Mouse (Mus musculus): ENCODE measurements around the gene Ciita. TPM values are rescaled to one million over a fixed set of nuclear protein-coding genes. Genes with fewer than 3 reads are reported as not detected.

Gene Ciita
- total RNA-seq, 1 experiment, result 0.22 TPM

GRCm38 (mm10) chr16:10541598-10541930 lies 61.7 kb downstream of the Ciita start:
- Histone ChIP-seq H3K36me3 (ENCODE audit: control insufficient read depth, insufficient read depth, low read length, poor library complexity, severe bottlenecking) (no peaks in the 10 kb centered on the region), H3K27ac (ENCODE audit: insufficient read depth, low read depth, low read length, poor library complexity, severe bottlenecking) (no peak overlapping the region), H3K9me3 (ENCODE audit: control insufficient read depth, insufficient read depth, low read depth, low read length) (no peaks in the 10 kb centered on the region), H3K4me1 (ENCODE audit: control insufficient read depth in 2 of 2, insufficient read depth in 2 of 2, low read length in 2 of 2, poor library complexity in 1 of 2) (no peaks in the 10 kb centered on the region; a peak in 1 of 4 replicates), H3K4me3 (ENCODE audit: insufficient read depth in 1 of 2, low read depth in 1 of 2, low read length in 2 of 2, poor library complexity in 1 of 2, severe bottlenecking in 1 of 2) (0 out of 4 replicates have a peak overlapping the region, but pooled peaks of 1 of the 2 experiments have one; percentile 95), H3K9ac (ENCODE audit: insufficient read depth, low read depth, low read length, poor library complexity, severe bottlenecking) (no peak overlapping the region)
- in situ Hi-C loops (cut with MboI; ENCODE audit: low sequenced_read_pairs in 2 of 2, unreplicated experiment in 2 of 2), result no loop called here
- DNase-seq (ENCODE audit: low read depth, low spot score), result no peak
- TF ChIP-seq MAFK (IDR thresholded peaks at IDR 0.05; ENCODE audit: insufficient read depth, low read depth, low read length), result no peak
- no peak for TF ChIP-seq HCFC1 (IDR thresholded peaks at IDR 0.05; ENCODE audit: borderline replicate concordance, insufficient read depth, low read length)
- no peak for TF ChIP-seq CHD2 (IDR thresholded peaks at IDR 0.05; ENCODE audit: low read depth, low read length)
- TF ChIP-seq ZNF384 (IDR thresholded peaks at IDR 0.05; ENCODE audit: low read depth, low read length), result no peak
- TF ChIP-seq ZC3H11A (IDR thresholded peaks at IDR 0.05; ENCODE audit: borderline replicate concordance, low read depth, low read length), result no peak

GRCm38 (mm10) chr16:10542266-10542665 lies 62.4 kb downstream of the Ciita start:
- Histone ChIP-seq H3K4me3 (ENCODE audit: insufficient read depth in 1 of 2, low read depth in 1 of 2, low read length in 2 of 2, poor library complexity in 1 of 2, severe bottlenecking in 1 of 2) (peak overlapping the region; percentile 84 to 95), H3K36me3 (ENCODE audit: control insufficient read depth, insufficient read depth, low read length, poor library complexity, severe bottlenecking) (no peaks in the 10 kb centered on the region), H3K9me3 (ENCODE audit: control insufficient read depth, insufficient read depth, low read depth, low read length) (no peaks in the 10 kb centered on the region), H3K4me1 (ENCODE audit: control insufficient read depth in 2 of 2, insufficient read depth in 2 of 2, low read length in 2 of 2, poor library complexity in 1 of 2) (no peaks in the 10 kb centered on the region; a peak in 1 of 4 replicates), H3K9ac (ENCODE audit: insufficient read depth, low read depth, low read length, poor library complexity, severe bottlenecking) (peak overlapping the region; percentile 81), H3K27ac (ENCODE audit: insufficient read depth, low read depth, low read length, poor library complexity, severe bottlenecking) (no peak overlapping the region)
- DNase-seq (ENCODE audit: low read depth, low spot score), result no peak
- no peak for TF ChIP-seq MAFK (IDR thresholded peaks at IDR 0.05; ENCODE audit: insufficient read depth, low read depth, low read length)
- no peak for TF ChIP-seq HCFC1 (IDR thresholded peaks at IDR 0.05; ENCODE audit: borderline replicate concordance, insufficient read depth, low read length)
- no peak for TF ChIP-seq CHD2 (IDR thresholded peaks at IDR 0.05; ENCODE audit: low read depth, low read length)
- TF ChIP-seq ZNF384 (IDR thresholded peaks at IDR 0.05; ENCODE audit: low read depth, low read length), result no peak
- no peak for TF ChIP-seq ZC3H11A (IDR thresholded peaks at IDR 0.05; ENCODE audit: borderline replicate concordance, low read depth, low read length)
- in situ Hi-C loops (cut with MboI; ENCODE audit: low sequenced_read_pairs in 2 of 2, unreplicated experiment in 2 of 2), result no loop called here

- DNase-seq (ENCODE audit: low read depth, low spot score), result peak; percentile 96
Observed at GRCm38 (mm10) chr16:10542698-10543365, 63.0 kb downstream of the Ciita start, which contains the start of gene Dexi. Gene Dexi (minus strand): TSS chr16:10543054.

GRCm38 (mm10) chr16:10544995-10545622 lies 65.2 kb downstream of the Ciita start, which contains the start of gene Clec16a:
Gene Clec16a (plus strand): TSS chr16:10545339.
- peak; percentile 95 for DNase-seq (ENCODE audit: low read depth, low spot score)
- no peaks in the 10 kb centered on the region; a peak in 1 of 4 replicates for H3K4me1 ChIP-seq (ENCODE audit: control insufficient read depth in 2 of 2, insufficient read depth in 2 of 2, low read length in 2 of 2, poor library complexity in 1 of 2)
- TF ChIP-seq ZC3H11A (IDR thresholded peaks at IDR 0.05; ENCODE audit: borderline replicate concordance, low read depth, low read length), result no peak
- TF ChIP-seq HCFC1 (IDR thresholded peaks at IDR 0.05; ENCODE audit: borderline replicate concordance, insufficient read depth, low read length), result peak; percentile 99
- H3K36me3 ChIP-seq (ENCODE audit: control insufficient read depth, insufficient read depth, low read length, poor library complexity, severe bottlenecking), result no peaks in the 10 kb centered on the region
- no peak within 1 kb of the TSS for H3K27ac ChIP-seq (ENCODE audit: insufficient read depth, low read depth, low read length, poor library complexity, severe bottlenecking)
- H3K9ac ChIP-seq (ENCODE audit: insufficient read depth, low read depth, low read length, poor library complexity, severe bottlenecking), result peak within 1 kb of the TSS; percentile 85
- H3K9me3 ChIP-seq (ENCODE audit: control insufficient read depth, insufficient read depth, low read depth, low read length), result no peaks in the 10 kb centered on the region
- H3K4me3 ChIP-seq (ENCODE audit: insufficient read depth in 1 of 2, low read depth in 1 of 2, low read length in 2 of 2, poor library complexity in 1 of 2, severe bottlenecking in 1 of 2), result peak within 1 kb of the TSS; percentile 80 to 92
- in situ Hi-C loops (cut with MboI; ENCODE audit: low sequenced_read_pairs in 2 of 2, unreplicated experiment in 2 of 2), result no loop called here

More at GRCm38 (mm10) chr16:10542698-10543365, 63.0 kb downstream of the Ciita start, which contains the start of gene Dexi:
- Histone ChIP-seq H3K36me3 (ENCODE audit: control insufficient read depth, insufficient read depth, low read length, poor library complexity, severe bottlenecking) (no peaks in the 10 kb centered on the region), H3K27ac (ENCODE audit: insufficient read depth, low read depth, low read length, poor library complexity, severe bottlenecking) (no peak within 1 kb of the TSS), H3K4me3 (ENCODE audit: insufficient read depth in 1 of 2, low read depth in 1 of 2, low read length in 2 of 2, poor library complexity in 1 of 2, severe bottlenecking in 1 of 2) (peak within 1 kb of the TSS; percentile 84 to 95), H3K9ac (ENCODE audit: insufficient read depth, low read depth, low read length, poor library complexity, severe bottlenecking) (peak within 1 kb of the TSS; percentile 81), H3K4me1 (ENCODE audit: control insufficient read depth in 2 of 2, insufficient read depth in 2 of 2, low read length in 2 of 2, poor library complexity in 1 of 2) (no peaks in the 10 kb centered on the region; a peak in 1 of 4 replicates), H3K9me3 (ENCODE audit: control insufficient read depth, insufficient read depth, low read depth, low read length) (no peaks in the 10 kb centered on the region)
- in situ Hi-C loops (cut with MboI; ENCODE audit: low sequenced_read_pairs in 2 of 2, unreplicated experiment in 2 of 2), result no loop called here
- TF ChIP-seq ZC3H11A (IDR thresholded peaks at IDR 0.05; ENCODE audit: borderline replicate concordance, low read depth, low read length), result no peak
- TF ChIP-seq HCFC1 (IDR thresholded peaks at IDR 0.05; ENCODE audit: borderline replicate concordance, insufficient read depth, low read length), result peak; percentile 23; the same call in 1 of the 2 replicates
- no peak for TF ChIP-seq MAFK (IDR thresholded peaks at IDR 0.05; ENCODE audit: insufficient read depth, low read depth, low read length)
- no peak for TF ChIP-seq ZNF384 (IDR thresholded peaks at IDR 0.05; ENCODE audit: low read depth, low read length)
- TF ChIP-seq CHD2 (IDR thresholded peaks at IDR 0.05; ENCODE audit: low read depth, low read length), result peak; percentile 59; the same call in 1 of the 2 replicates
